Mouse (Mus musculus): ENCODE measurements around the gene Glcci1. TPM values are rescaled to one million over a fixed set of nuclear protein-coding genes. Genes with fewer than 3 reads are reported as not detected.

Gene Glcci1
- polyA plus RNA-seq, 1 experiment, result 2.1 TPM

DNA sequence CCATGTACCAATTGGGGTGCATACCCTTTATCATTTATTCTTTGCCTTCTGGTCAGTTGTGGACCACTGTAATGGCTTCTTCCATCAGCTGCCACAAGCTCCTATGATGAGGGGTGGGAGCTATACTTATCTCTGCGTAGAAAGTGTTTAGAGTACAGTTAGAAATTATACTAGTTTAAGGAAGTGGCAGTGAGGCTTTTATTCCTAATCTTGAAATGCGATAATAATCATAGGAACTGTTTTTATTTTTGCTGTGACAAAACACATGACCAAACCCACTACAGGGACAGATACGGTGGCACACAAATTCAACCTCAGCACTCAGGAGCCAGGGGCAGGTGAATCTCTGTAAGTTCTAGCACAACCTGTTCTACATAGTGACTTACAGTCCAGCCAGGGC is 17.2 kb upstream of the Glcci1 start:
- WGBS, result 92% methylated on average over 3 of the region's 3 CpGs
- no peak for DNase-seq (ENCODE audit: low read depth, low spot score)

DNA sequence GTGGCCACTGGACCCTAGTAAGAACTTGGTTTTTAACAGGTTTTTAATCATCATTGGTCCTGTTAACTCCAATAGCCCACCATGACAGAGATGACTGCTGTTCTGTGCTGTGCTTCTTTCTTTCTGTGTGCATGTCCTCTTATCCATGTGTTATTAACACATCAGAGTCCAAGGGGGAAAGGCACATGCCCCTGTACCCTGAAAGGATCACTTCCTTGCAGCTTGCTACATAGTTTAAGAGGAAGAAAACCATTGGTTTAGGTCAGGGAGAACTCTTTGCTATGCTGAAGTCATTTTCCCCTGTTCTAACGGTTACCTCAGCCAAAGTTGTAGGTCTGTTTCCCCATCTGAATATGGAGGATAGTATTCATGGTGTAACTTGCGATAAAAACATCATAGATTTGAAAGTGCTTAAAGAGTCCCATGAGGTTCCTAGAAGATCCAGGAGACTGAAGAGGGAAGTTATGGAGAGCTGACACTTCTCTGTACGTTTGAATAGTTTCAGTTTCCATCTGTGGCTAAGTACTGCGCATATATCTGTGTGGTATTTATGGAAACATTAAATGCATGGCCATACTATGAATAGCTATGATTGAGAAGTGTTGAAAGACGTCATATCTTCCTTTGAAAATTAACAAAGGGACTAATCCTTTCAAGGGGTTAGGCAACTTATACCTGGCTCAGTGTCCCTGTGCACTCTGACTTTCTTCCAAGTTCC is 14.1 kb upstream of the Glcci1 start:
- DNase-seq (ENCODE audit: low read depth, low spot score), result no peak
- 64% methylated on average over 5 of the region's 5 CpGs for WGBS

DNA sequence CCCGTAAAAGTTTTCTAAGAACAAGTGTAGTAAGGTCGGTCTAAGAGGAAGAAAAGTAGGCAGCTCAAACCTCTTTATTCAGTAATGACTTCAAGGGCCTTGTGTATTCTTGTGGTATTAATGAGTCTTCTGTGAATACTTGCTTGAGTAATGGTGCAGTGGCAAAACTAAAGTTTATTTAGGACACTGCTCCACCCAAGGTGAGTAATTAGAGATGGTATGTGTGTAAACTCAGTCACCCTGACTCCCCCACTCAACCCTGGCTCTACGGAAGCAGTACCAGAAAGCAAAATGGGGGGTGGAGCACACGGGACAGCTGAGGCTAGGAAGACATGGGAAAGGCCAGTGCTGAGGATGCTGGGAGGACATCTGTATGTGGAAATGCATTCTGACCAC is 13.6 kb upstream of the Glcci1 start:
- WGBS, result 68% methylated on average over 4 of the region's 4 CpGs

DNA sequence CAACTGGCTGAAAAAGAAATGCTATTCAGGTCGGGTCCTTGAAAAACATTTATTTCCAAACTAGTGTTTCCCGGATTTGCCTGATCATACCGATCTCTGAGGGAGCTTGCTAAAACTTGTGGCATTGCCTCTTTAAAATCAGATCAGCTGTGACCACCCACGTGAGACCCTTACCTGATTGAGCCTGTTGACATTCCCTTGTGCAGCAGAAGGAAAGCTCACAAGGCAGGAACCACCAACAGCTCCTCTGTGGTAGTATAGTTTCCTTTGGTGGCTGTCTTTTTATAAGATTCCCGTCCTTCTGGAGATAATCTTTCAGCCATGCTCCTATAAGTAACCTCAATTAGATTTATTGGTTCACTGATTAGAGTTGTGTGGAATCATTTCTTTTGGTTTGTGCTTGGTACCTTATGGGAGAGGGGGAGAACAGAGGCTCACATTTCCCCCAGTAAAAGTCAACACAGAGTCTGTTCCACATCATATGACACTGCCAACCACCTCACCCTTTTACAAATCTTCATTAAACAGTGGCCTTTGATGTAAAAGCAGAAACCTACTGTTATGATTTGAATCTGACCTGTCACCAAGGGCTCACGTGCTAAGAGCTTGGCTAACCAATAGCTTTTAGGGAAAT is 12.0 kb upstream of the Glcci1 start:
- 78% methylated on average over 6 of the region's 6 CpGs for WGBS
- no peak for DNase-seq (ENCODE audit: low read depth, low spot score)

More for the DNA sequence above, 13.6 kb upstream of the Glcci1 start:
- DNase-seq (ENCODE audit: low read depth, low spot score), result no peak

DNA sequence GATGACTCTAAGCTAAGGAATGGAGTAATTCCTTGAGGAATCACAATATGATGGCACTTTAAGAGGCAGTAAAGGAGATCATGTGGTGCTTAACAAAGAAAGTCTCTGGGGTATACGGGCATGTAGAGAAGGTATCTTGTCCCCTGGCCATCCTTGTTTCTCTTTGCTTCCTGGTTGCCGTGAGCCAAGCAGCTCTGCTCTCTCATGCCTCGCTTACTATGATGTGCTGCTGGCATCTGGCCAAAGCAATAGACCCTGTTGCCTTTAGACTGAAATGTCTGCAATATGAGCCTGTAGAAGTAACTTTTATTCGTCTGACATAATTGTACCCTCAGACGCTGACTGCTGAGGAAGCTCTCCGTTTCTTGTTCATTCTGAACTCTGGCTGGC is 11.5 kb upstream of the Glcci1 start:
- DNase-seq (ENCODE audit: low read depth, low spot score), result no peak
- WGBS, result 64% methylated on average over 6 of the region's 6 CpGs

DNA sequence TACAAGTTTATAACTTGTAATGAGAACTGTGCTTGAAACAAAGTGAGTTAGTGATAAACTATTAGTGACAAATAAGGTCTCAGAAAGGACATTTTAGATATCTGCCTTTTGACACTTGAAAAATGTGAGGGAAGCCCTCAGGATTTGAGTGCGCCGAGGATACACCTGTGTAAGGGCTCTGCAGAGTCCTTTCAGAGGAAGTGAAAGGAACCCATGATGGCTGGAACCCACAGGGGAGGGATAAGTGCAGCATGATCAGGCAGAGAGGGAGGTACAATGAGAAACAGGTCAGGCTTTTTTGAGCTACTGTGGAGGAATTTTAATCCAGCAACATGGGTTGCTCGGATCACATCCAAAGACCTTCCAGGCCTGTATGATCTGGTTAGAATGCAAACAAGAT is 10.4 kb upstream of the Glcci1 start:
- DNase-seq (ENCODE audit: low read depth, low spot score), result no peak
- 90% methylated on average over 3 of the region's 3 CpGs for whole genome bisulfite sequencing

DNA sequence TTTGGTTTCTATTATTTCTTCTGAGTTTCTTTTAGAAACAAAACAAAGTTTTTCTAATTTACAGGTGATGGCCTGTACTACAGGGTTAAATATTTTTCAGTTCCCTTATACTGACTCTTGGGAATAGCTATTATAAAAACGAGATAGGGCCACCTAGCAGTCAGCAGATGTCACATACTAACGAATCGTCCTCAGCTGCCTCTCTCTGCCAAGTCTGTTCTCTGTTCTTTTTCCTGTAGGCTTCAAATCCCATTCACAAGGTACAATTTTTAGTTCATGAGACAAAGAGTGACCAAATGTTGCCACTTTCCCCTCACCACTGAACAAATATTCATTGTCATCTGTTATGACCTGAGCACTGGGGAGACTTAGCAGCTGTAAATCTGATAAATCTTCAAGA is 5.4 kb upstream of the Glcci1 start:
- 19% methylated on average over 3 of the region's 3 CpGs for WGBS
- DNase-seq (ENCODE audit: low read depth, low spot score), result no peak

DNA sequence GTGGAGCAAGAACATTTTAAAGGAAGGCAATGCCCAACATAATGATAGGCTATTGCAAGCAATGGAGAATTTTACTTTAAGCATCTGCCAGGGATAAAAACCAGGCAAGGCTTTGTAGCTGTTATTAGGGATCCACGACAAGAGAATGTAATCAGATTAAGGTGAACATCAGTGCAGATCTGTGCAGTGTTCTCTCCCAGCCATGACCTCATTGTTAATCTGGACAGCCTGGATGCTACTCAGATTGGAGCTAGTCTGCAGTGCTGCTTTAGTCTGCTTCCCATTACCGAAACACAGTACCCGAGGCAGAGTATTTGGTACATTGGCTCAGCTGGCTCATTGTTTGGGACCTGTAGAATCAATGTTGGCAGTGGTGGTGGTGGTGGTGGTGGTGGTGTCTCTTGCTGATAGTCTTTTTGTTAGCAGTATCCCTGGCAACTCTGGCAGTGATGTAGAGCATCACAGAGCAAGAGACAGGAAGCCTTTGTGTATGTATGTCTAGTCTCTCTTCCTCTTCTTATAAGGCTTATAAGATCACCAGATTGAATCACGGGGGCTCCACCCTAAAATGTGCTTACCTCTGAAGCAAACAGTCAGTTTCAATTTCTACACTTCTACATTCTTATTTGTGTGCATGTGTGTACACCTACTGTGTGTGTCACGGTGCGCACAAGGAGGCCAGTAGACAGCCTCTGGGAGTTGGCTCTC is 4.7 kb upstream of the Glcci1 start:
- WGBS, result 80% methylated on average over 6 of the region's 6 CpGs
- DNase-seq (ENCODE audit: low read depth, low spot score), result no peak

DNA sequence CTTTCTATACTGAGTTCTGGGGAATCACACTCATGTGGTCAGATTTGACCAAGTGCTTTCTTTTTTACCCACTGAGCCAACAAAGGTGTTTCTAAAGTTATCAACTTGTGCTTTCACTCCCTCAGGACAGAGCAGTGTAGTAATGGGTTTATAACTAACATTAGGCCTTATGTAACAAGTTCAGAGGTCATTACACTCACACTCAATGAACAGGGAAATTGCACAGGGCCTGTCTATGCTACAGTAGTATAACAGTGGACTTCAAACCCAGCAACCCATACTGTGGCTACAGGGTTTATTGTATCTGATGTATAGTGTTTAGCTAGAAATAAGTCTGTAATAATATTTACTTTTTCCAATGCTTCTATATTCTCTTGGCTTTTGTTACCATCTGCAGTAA is 2.8 kb upstream of the Glcci1 start:
- DNase-seq (ENCODE audit: low read depth, low spot score), result peak; percentile 76

DNA sequence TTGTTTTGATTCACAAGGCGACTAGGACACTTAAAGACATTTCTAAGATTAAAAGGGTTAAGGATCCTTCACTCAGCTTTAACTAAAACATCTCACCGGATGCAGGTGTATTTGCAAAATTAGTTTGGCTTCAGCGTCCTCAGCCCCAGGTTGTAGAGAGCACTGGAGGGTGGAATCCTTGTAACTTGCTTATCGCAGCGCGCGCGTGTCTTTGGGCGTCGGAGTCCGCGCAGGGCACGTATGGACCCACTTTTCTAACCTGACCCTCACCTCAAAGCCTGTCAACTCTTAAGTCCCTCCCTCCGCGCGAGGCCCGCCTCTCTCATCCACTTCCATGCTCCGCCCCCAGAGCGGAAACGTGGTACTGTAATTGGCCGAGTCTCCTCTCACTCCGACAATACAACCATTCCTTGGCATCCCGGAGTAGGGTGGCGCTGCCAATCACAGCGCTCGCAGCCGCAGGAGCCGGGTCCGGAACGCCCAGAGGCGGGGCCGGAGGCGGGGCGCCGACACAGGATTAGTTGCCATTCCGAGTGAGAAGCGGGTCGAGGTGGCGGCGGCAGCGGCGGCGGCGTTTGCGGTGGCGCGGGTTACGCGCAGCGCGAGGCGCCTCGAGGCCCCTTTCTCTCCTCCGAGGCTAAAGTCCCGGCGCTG is 390 bp upstream of the Glcci1 start:
- DNase-seq (ENCODE audit: low read depth, low spot score), result peak; percentile 98
- under 1% methylated on average over 55 of the region's 56 CpGs for WGBS

DNA sequence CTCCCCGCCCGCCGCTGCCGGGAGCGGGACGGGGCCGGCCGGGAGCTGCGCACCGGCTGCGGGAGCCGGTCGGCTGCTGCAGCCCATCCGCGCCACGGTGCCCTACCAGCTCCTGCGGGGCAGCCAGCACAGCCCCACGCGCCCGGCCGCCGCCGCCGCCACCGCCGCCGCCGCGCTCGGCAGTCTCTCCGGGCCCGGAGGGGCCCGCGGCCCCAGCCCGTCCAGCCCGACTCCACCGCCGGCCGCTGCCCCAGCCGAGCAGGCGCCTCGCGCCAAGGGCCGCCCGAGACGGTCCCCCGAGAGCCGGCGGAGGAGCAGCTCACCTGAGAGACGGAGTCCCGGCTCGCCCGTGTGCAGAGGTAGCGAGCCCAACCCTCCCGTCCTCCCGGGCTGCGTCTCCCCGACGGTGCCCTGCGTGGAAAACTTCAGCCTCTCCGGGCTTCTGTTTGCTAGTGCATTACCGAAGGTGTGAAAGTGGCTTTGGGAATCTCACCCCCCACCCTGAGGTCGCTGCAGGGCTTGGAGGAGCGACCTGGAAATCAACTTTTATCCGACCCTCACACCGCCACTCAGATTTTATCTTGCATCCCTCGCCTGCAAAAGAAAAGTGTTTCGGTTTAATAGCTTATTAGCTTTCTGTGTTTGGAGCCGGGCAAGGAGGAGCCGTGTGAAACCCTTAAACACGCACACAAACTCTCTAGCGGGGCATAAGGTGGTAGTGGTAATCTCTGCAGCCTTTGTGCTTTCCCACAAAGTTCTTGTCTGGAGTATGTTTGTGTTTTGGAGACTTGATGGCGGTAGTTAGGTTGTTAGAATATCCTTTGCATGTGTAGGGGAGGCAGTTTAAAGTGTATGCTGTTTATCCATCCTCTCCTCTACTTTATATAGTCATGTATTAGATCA is 812 bp downstream of the Glcci1 start:
- under 1% methylated on average over 63 of the region's 73 CpGs for WGBS
- DNase-seq (ENCODE audit: low read depth, low spot score), result no peak

DNA sequence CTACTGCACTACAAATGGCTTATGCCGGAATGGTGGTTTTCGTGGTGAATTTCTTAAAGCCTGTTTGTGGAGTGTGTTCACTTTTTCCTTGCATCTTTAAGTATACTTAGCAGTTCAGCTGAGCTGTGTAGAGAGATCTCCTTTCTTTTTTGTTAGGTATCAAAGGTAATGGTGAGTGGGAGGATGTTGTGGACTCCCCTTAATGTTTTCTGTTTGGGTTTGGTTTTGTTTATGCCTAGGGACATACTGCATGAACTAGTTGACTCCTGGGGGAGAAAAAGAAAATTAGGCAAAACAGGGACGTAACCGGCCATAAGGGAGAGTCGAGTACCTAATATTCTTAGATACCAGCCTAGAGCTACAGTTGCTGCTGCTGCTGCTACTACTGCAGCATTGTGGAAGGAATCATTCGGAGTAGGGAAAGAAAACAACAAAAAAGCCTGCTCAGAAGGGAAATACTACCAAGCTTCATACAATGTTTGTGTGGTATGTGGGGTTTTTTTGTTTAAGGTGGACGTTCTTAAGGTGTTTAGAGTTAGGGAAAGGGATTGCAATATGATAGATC is 1.5 kb downstream of the Glcci1 start:
- no peak for DNase-seq (ENCODE audit: low read depth, low spot score)

DNA sequence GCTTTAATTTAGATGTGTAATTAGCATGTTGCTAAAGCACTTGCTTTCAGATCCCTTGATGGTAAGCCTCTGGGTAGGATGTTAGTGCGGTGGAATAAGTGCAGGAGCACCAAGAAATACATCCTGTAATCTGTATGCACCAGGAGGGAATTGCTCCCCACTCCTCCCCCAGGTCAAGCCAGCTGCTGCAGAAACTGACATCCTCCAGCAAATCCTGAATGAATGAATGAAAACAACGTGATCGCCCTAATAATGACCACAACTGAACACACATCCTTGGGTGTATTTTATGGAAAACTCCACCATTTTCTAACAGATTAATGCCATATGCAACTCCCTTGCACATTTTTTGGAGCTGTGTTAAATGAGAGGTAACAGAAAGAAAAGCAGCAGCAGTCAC is 2.0 kb downstream of the Glcci1 start:
- 26% methylated on average over 3 of the region's 3 CpGs for WGBS
- no peak for DNase-seq (ENCODE audit: low read depth, low spot score)

More for the DNA sequence above, 1.5 kb downstream of the Glcci1 start:
- WGBS, result 6% methylated on average over 7 of the region's 7 CpGs

DNA sequence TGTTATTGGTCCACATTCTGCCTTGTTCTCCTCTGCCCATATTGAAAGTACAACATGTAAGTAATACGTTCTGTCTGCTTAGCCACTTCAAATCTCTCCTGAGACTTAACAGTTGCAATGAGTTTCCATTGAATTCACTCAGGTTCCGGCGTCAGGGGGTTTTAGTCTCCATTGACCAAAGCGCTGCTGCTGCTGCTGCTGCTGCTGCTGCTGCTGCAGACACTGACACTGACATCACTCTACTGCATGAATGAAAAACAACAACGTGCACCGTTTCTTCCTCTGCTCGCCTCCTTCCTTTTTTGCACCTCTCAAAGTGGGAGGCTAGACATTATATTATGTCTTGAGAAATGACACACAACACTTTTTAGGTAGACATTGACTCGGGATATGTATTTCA is 3.0 kb downstream of the Glcci1 start:
- 29% methylated on average over 8 of the region's 8 CpGs for WGBS

DNA sequence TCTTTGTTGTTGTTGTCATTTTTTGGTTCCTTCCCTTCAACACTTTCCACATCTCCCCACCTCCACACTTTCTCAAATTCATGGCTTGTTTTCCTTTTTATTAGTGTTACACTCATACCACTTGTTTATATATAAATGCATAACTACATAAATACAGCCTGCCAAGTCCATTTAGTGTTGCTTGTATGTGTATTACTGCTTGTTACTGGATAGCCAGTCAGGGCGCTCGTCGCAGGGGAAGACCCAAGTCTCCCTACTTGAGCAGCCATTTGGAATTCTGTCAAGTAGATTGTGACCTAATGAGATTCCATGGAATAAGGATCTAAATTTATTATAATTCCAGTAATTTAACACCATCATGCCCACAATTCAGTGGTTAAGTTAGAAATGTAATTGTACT is 10.3 kb downstream of the Glcci1 start:
- 90% methylated on average over 3 of the region's 3 CpGs for WGBS
- DNase-seq (ENCODE audit: low read depth, low spot score), result no peak

More for the DNA sequence above, 3.0 kb downstream of the Glcci1 start:
- no peak for DNase-seq (ENCODE audit: low read depth, low spot score)

DNA sequence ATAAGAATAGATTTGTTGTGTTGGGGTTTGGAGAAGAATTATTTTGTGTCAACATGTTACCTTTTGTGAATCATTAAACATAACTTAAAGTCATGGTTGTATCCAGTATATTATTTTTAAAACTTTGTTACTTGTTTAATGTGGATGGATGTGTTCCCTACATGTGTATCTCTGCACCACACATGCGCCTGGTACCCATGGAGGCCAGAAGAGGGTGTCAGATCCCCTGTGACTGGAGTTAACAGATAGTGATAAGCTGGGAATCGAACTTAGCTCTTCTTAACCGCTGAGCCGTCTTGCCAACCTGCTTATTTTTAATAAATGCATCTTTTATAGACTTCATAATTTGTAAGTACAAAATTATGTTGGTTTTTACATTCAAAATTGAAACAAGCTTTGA is 11.8 kb downstream of the Glcci1 start:
- 99% methylated on average over 4 of the region's 4 CpGs for WGBS

DNA sequence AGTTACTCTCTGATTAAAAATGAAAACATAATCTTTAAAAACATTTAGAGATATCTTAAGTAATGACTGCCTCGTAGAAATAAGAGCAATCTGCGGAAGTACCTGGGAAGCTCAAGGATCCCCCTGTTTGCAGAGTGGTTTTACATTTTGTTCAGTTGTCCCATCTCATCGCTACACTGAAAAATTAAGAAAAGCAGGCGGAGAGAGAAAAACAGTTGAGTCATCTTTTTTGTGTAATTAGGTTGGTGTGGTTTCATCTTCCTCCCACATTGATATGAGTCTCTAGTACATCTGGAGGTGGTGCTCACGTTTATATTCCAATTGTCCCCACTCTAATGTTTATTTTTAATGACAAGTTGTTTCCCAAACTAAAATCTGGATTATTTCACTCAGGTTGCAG is 15.3 kb downstream of the Glcci1 start:
- no peak for DNase-seq (ENCODE audit: low read depth, low spot score)
- 82% methylated on average over 5 of the region's 5 CpGs for WGBS

More for the DNA sequence above, 11.8 kb downstream of the Glcci1 start:
- DNase-seq (ENCODE audit: low read depth, low spot score), result no peak

DNA sequence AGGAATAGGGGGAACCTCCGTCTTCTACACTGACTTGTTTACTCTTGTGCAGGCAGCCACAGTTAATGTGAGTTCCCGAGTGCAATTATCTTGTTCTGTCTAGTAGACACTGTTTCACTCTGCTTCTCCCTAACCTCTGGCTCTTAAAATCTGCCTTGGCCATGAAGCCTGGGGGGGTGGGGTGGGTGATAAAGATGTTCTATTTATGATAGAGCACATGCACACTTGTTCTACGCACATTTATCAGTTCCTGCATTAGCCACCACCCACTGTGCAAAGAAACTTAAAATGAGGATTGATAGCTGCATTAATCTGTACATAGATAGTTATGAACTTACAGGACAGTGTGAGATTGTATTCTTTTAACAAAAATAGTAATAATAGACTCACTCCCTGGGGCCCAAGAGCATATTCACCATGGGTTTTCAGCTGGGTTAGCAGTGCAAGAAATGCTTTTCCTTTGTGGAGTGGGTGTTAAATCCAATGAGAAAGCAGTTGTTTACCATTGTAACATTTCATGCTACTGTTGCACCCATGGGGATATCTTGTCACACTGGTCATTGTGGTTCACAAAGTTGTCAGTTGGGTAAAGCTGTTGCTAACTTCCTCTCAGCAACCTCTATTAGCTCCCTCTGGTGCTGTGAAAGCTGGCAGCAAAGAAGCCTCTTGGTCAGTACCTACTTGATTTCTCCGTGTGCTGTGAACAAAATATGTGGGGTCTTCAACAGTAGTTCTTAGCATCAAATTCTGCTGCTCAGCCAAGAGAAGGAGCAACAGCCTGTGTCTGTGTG is 21.9 kb downstream of the Glcci1 start:
- no peak for DNase-seq (ENCODE audit: low read depth, low spot score)
- WGBS, result 76% methylated on average over 4 of the region's 4 CpGs
